Mouse (Mus musculus) common myeloid progenitor, adult 5-6 weeks (primary cell): ENCODE results near the gene Zfp109. TPM values are rescaled to one million over a fixed set of nuclear protein-coding genes. Genes with fewer than 3 reads are reported as not detected.

Experiments used
- ATAC-seq: replicated peaks from 2 replicates; pipeline ENCODE4 v1.8.0; 2016; ENCODE audit warnings: low read depth, mild to moderate bottlenecking, moderate TSS enrichment, inconsistent platforms; ENCODE audit not compliant: poor library complexity, severe bottlenecking
- total RNA-seq: library from RNA; stranded (forward); fragments of 200-1000, 187-1606 nt; gene quantifications from 2 replicates; pipeline ENCODE4 v1.2.3, GENCODE M21; 2017

Zfp109 gene
- total RNA-seq, 1 experiment from 2014 or later, result 14.8 TPM

- ATAC-seq, result no peak
Observed at GRCm38 (mm10) chr7:24208282-24208886, 29.0 kb downstream of the Zfp109 start.

DNA sequence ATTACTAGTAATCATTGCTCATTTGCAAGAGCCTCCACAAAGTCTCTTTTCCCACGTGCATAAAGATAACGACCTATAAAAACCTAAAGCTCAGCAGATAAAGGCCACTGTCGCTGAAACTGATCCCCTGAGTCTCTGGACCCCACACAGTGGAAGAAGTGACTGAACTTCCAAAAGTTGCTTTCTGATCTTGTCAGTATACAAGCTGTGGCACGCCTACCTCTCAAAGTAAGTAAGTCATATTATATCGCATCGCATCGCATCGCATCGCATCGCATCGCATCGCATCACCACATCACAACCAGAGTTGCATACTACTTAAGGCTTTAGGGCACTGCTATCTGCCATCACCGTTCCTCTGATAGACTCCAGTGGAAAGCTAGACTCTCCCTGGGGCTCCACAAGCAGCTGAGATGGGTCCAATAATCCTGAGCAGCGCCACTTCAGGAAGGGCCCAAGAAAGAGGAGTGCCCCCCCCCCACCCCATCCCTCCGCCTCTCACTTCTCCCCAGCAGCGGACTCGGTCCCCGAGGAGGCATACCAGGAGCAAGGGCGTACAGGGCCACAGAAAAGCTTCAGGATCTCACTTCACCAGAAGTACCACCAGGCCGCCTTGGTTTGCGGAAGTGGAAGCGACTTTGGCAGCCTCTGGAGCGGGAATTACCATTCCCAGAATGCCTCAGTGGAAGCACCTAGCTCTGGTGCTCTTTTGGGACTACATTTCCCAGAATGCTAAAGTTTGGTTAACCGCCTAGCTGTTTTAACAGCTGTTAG, 29.7 kb downstream of the Zfp109 start:
- ATAC-seq, result peak; percentile 99

GRCm38 (mm10) chr7:24196961-24197360, 40.4 kb downstream of the Zfp109 start:
- ATAC-seq, result no peak

GRCm38 (mm10) chr7:24193157-24193556, 44.2 kb downstream of the Zfp109 start:
- ATAC-seq, result no peak

DNA sequence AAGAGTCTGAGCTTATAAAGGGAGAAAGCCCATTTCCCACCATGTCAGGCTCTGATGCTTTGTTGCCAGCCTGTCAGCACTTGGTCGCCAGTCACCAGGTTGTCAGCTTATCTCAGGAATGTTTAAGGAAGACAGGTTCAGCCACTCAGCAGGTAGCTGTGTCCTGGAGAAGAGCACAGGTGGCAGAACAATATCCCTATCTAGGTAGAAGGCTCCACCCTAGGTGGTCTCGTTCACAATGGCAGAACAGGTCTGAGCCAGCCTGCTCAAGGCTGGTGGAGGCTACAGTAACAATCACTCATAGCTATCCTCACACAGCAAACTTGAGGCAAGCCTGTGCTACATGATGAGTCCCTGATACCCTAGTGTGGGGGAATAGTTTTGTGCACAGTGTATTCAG, 46.0 kb downstream of the Zfp109 start:
- no peak for ATAC-seq

DNA sequence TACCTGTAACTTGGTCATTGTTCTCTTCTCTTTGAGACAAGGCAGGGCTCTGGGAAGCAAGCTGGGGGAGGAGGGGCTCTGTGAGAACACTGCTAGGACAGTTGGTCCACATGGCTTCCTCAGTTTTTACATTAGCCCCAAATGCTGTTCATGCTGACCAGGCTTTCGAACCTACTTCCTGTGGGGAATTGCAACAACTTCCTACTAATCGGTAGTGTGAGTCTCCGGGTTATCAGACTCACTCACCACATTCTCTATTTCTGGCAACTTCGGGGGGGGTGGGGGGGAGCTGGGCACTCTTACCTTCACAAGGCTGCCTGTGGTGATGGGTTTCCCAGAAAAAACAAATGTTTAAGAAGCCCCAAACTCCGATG, 47.8 kb downstream of the Zfp109 start:
- peak; percentile 75 for ATAC-seq

DNA sequence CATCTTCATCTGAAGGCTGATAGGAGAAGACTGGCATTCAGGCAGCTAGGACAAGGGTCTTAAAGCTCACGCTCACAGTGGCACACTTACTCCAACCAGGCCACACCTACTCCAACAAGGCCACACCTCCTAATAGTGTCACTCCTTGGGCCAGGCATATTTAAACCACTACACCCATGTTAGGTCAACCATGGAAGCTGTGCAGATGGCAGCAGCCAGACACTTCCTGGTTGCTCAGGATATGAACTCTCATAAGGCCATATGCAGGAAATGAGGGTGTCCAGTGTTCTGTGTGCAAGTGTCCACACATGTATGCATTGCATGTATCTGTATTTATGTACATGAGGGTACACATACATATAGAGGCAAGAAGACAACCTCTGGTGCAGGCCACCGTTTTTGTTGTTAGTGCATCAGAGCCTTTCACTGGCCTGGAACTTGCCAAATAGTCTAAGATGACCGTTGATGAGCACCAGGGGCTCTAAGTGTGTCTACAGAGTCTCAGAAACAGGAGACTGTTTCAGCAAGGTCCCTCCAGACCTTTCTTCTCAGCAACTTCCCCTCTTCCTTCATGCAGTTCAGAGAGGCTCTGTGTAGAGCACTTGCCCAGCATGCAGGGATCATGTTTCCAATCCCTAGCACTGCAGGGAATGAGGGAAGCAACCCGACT, 48.3 kb downstream of the Zfp109 start:
- peak; percentile 42; the same call in 1 of the 2 replicates for ATAC-seq

DNA sequence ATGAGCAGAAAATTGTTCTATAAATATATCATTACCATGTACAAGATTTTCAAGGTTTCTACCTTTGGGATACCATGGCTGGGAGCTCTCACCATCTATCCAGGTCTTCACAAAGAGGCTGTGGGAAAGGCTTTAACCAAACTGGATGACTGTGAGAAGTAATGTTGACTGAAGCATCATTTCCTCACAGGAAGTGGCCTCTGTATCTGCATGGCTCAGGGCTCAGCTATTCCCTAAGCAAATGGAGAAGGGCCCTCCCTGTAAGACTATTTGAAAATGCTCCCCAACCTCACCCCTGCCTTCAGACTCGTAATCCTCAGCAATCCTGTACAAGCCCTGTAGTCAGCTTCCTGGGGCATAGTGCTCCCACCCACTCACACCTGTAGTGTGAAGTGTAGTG, 49.7 kb downstream of the Zfp109 start:
- peak; percentile 60 for ATAC-seq

Other genes with a start within 250 kb of the Zfp109 start
- gene V1rd19, start 235.9 kb downstream of the Zfp109 start, total RNA-seq, result not detected in 2 replicates
- gene Vmn1r183, start 184.3 kb downstream of the Zfp109 start, total RNA-seq, result not detected in 2 replicates
- 18.2 and 21.3 TPM in 2 replicates for gene Zfp180, start 155.6 kb downstream of the Zfp109 start, total RNA-seq
- 0.39 and 0.78 TPM in 2 replicates for gene Zfp112, start 125.2 kb downstream of the Zfp109 start, total RNA-seq
- 6.3 and 7.4 TPM in 2 replicates for gene Zfp235, start 103.4 kb downstream of the Zfp109 start, total RNA-seq
- 1.5 and 3.2 TPM in 2 replicates for gene Zfp114, start 62.5 kb downstream of the Zfp109 start, total RNA-seq
- 12.0 and 26.3 TPM in 2 replicates for gene Zfp111, start 26.1 kb downstream of the Zfp109 start, total RNA-seq
- 1.5 and 3.8 TPM in 2 replicates for gene Zfp108, start 17.2 kb upstream of the Zfp109 start, total RNA-seq
- 1.6 and 4.9 TPM in 2 replicates for gene Zfp93, start 32.9 kb upstream of the Zfp109 start, total RNA-seq
- gene Zfp61, start 63.7 kb upstream of the Zfp109 start, total RNA-seq, result 15.7 and 21.4 TPM in 2 replicates
- gene Zfp94, start 79.1 kb upstream of the Zfp109 start, total RNA-seq, result 2.4 and 6.5 TPM in 2 replicates
- gene Tescl, start 96.4 kb upstream of the Zfp109 start, total RNA-seq, result not detected in 2 replicates
- gene Lypd5, start 111.6 kb upstream of the Zfp109 start, total RNA-seq, result not detected in 2 replicates
- 70.8 and 84.9 TPM in 2 replicates for gene Kcnn4, start 132.7 kb upstream of the Zfp109 start, total RNA-seq
- 25.2 and 33.1 TPM in 2 replicates for gene Smg9, start 162.1 kb upstream of the Zfp109 start, total RNA-seq
- not detected in 2 replicates for gene Irgc1, start 214.7 kb upstream of the Zfp109 start, total RNA-seq
- 3.6 and 10.2 TPM in 2 replicates for gene Plaur, start 224.9 kb upstream of the Zfp109 start, total RNA-seq
- gene Cadm4, start 244.5 kb upstream of the Zfp109 start, total RNA-seq, result not detected in 2 replicates